Mouse (Mus musculus) brain, embryonic 14.5 days (tissue): ENCODE measurements around the gene Gm21209. TPM values are rescaled to one million over a fixed set of nuclear protein-coding genes. Genes with fewer than 3 reads are reported as not detected.
"Not testable (repeated sequence)": the region's sequence is repeated elsewhere in the genome, so short reads cannot be mapped to it uniquely, and the experiment has no call there.

Experiments
- DNase-seq: peaks from one replicate; pipeline ENCODE4 v3.0.0-alpha.2; 2011; ENCODE audit warnings: low read depth
- polyA plus RNA-seq: library from polyadenylated mRNA; depleted of rRNA; stranded (reverse); fragments of >200 nt; gene quantifications from 2 replicates; pipeline ENCODE4 v1.2.3, GENCODE M21; 2012; rRNA removed

Gm21209 gene
- polyA plus RNA-seq = not detected in 2 replicates

- not testable (repeated sequence) for DNase-seq
These were observed at the start of gene Gm21209 for GRCm38 (mm10) chrY:49570856-49571255. Gene Gm21209, plus strand, starts transcription at chrY:49571156.
